Mouse (Mus musculus) layer of hippocampus, adult 2 months (tissue): ENCODE measurements around the gene Slc16a5. TPM values are rescaled to one million over a fixed set of nuclear protein-coding genes. Genes with fewer than 3 reads are reported as not detected.
"Not testable (repeated sequence)": the region's sequence is repeated elsewhere in the genome, so short reads cannot be mapped to it uniquely, and the experiment has no call there.

Experiments
- DNase-seq, 2 experiments: peaks; one replicate each; pipeline ENCODE4 v3.0.0; 2022; ENCODE audit warnings: low spot score in 2 of 2
- H3K27ac ChIP-seq: fragments of 200-600 bp; 2 replicates; pipeline ENCODE4 v1.8.1; 2022
- H3K4me3 ChIP-seq: fragments of 200-600 bp; 2 replicates; pipeline ENCODE4 v1.8.1; 2022; ENCODE audit warnings: mild to moderate bottlenecking
- CTCF ChIP-seq: fragments of 200-600 bp; conservative IDR thresholded peaks from 2 replicates; pipeline ENCODE4 v1.8.1; 2022; ENCODE audit warnings: antibody characterized with exemption, mild to moderate bottlenecking, moderate library complexity
- total RNA-seq, 2 experiments: library from RNA; stranded (reverse); gene quantifications; 2 replicates each; pipeline ENCODE4 v1.2.3; 2021

Gene Slc16a5
- total RNA-seq, 2 experiments from 2014 or later = not detected

GRCm38 (mm10) chr11:115475758-115476237, 13.5 kb downstream of the Slc16a5 start:
- peak overlapping the region; percentile 96; the same call in 1 of the 2 replicates for H3K27ac ChIP-seq

GRCm38 (mm10) chr11:115476630-115477029, 14.4 kb downstream of the Slc16a5 start:
- not testable (repeated sequence) for DNase-seq, H3K27ac ChIP-seq
- peak overlapping the region; percentile 94; the same call in 1 of the 2 replicates for H3K4me3 ChIP-seq

More at GRCm38 (mm10) chr11:115475758-115476237, 13.5 kb downstream of the Slc16a5 start:
- TF ChIP-seq CTCF = no peak
- no peak for DNase-seq
- H3K4me3 ChIP-seq = peak overlapping the region; percentile 94

GRCm38 (mm10) chr11:115477388-115477787, 15.1 kb downstream of the Slc16a5 start:
- DNase-seq, H3K27ac ChIP-seq, H3K4me3 ChIP-seq: not testable (repeated sequence)

- DNase-seq = no peak
- Histone ChIP-seq H3K4me3 (no peak overlapping the region), H3K27ac (no peak overlapping the region)
- TF ChIP-seq CTCF = no peak
These were observed 16.1 kb downstream of the Slc16a5 start for GRCm38 (mm10) chr11:115478296-115478938.

- TF ChIP-seq CTCF = no peak
- H3K27ac ChIP-seq = peak overlapping the region; percentile 82
- H3K4me3 ChIP-seq = no peak overlapping the region
- peak; percentile 58 to 83 for DNase-seq
These were observed 19.4 kb downstream of the Slc16a5 start for GRCm38 (mm10) chr11:115481553-115482259.

- peak overlapping the region; percentile 82 for H3K27ac ChIP-seq
- DNase-seq = no peak
- TF ChIP-seq CTCF = no peak
- H3K4me3 ChIP-seq = no peak overlapping the region
These were observed 21.0 kb downstream of the Slc16a5 start for GRCm38 (mm10) chr11:115483278-115483677.

- DNase-seq = peak; percentile 72 to 90
- peak; percentile 99 for TF ChIP-seq CTCF
- peak overlapping the region; percentile 82 for H3K27ac ChIP-seq
- H3K4me3 ChIP-seq = no peak overlapping the region
These were observed 21.5 kb downstream of the Slc16a5 start for GRCm38 (mm10) chr11:115483726-115484125.

- Histone ChIP-seq H3K27ac (no peak overlapping the region), H3K4me3 (no peak overlapping the region)
- TF ChIP-seq CTCF = no peak
- no peak for DNase-seq
These were observed 22.9 kb downstream of the Slc16a5 start for GRCm38 (mm10) chr11:115485155-115485554.

- Histone ChIP-seq H3K27ac (no peak overlapping the region), H3K4me3 (no peak overlapping the region)
- DNase-seq = no peak
- TF ChIP-seq CTCF = no peak
These were observed 26.4 kb downstream of the Slc16a5 start for GRCm38 (mm10) chr11:115488551-115489104.

GRCm38 (mm10) chr11:115490441-115491355, 28.4 kb downstream of the Slc16a5 start:
- Histone ChIP-seq H3K4me3 (peak overlapping the region; percentile 62), H3K27ac (peak overlapping the region; percentile 90)
- TF ChIP-seq CTCF = no peak
- no peak for DNase-seq

GRCm38 (mm10) chr11:115491356-115492083, 29.2 kb downstream of the Slc16a5 start, which contains the start of gene Nt5c:
TSS of gene Nt5c (minus strand) at chr11:115491862.
- TF ChIP-seq CTCF = peak; percentile 88
- H3K27ac ChIP-seq = peak within 1 kb of the TSS; percentile 90
- peak within 1 kb of the TSS; percentile 62 for H3K4me3 ChIP-seq
- peak; percentile 85 to 87 for DNase-seq

- Histone ChIP-seq H3K27ac (peak overlapping the region; percentile 90; the same call in 1 of the 2 replicates), H3K4me3 (peak overlapping the region; percentile 62)
- no peak for TF ChIP-seq CTCF
- no peak for DNase-seq
These were observed 30.1 kb downstream of the Slc16a5 start for GRCm38 (mm10) chr11:115492387-115492786.

GRCm38 (mm10) chr11:115496559-115496958, 34.3 kb downstream of the Slc16a5 start:
- not testable (repeated sequence) for H3K27ac ChIP-seq, H3K4me3 ChIP-seq, DNase-seq
